Mouse (Mus musculus): ENCODE results near the gene Btnl10. TPM values are rescaled to one million over a fixed set of nuclear protein-coding genes. Genes with fewer than 3 reads are reported as not detected.

Btnl10 gene
- polyA plus RNA-seq, 1 experiment, result not detected

- Histone ChIP-seq H3K27ac (ENCODE audit: insufficient read depth, low read depth, low read length) (no peak overlapping the region), H3K4me3 (ENCODE audit: low read depth, low read length) (no peak overlapping the region), H3K4me1 (ENCODE audit: control insufficient read depth, insufficient read depth, insufficient read length, low read length) (peaks cover 19% of the 10 kb centered on the region; the same call in 1 of the 2 replicates), H3K36me3 (ENCODE audit: control insufficient read depth, insufficient read depth, low read length) (peaks cover 24% of the 10 kb centered on the region), H3K27me3 (ENCODE audit: control insufficient read depth, insufficient read depth, low read length) (no peaks in the 10 kb centered on the region)
- WGBS, result 23% methylated on average over 3 of the region's 3 CpGs
- TF ChIP-seq CTCF (IDR thresholded peaks at IDR 0.05; ENCODE audit: extremely low read depth, insufficient read length, insufficient replicate concordance, low read depth, low read length) (no peak), POLR2A (IDR thresholded peaks at IDR 0.05; ENCODE audit: low read depth, low read length) (no peak)
Observed at GRCm38 (mm10) chr11:58929641-58930040, 11.9 kb downstream of the Btnl10 start.

- H3K4me1 ChIP-seq (ENCODE audit: control insufficient read depth, insufficient read depth, insufficient read length, low read length), result peaks cover 19% of the 10 kb centered on the region; the same call in 1 of the 2 replicates
- H3K36me3 ChIP-seq (ENCODE audit: control insufficient read depth, insufficient read depth, low read length), result peaks cover 24% of the 10 kb centered on the region
- WGBS, result 78% methylated on average over 3 of the region's 3 CpGs
- TF ChIP-seq POLR2A (IDR thresholded peaks at IDR 0.05; ENCODE audit: low read depth, low read length), result no peak
- TF ChIP-seq CTCF (IDR thresholded peaks at IDR 0.05; ENCODE audit: extremely low read depth, insufficient read length, insufficient replicate concordance, low read depth, low read length), result no peak
- H3K27ac ChIP-seq (ENCODE audit: insufficient read depth, low read depth, low read length), result no peak overlapping the region
- H3K4me3 ChIP-seq (ENCODE audit: low read depth, low read length), result no peak overlapping the region
- H3K27me3 ChIP-seq (ENCODE audit: control insufficient read depth, insufficient read depth, low read length), result no peaks in the 10 kb centered on the region
Observed at GRCm38 (mm10) chr11:58930254-58930653, 12.5 kb downstream of the Btnl10 start.

DNA sequence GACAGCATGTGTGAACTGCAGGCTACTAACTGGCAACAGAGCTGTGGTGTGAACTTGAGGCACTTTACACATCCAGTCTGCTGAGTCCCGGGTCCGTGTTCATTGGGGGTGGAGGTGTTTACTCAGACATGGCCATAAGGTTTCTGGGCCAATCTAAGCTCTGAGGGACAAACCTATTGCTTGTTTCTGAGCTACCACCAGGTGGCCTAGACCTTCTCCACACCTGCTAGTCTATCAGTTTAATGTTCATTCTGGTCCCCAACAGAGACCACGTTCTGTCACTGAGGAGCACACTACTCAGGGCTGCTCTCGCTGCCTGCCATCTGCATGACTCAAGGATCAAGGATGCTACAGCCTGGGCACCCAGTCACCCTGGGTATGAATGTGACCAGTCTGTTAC lies 13.9 kb downstream of the Btnl10 start:
- peaks cover 31% of the 10 kb centered on the region for H3K36me3 ChIP-seq (ENCODE audit: control insufficient read depth, insufficient read depth, low read length)
- whole genome bisulfite sequencing, result 45% methylated on average over 4 of the region's 4 CpGs

DNA sequence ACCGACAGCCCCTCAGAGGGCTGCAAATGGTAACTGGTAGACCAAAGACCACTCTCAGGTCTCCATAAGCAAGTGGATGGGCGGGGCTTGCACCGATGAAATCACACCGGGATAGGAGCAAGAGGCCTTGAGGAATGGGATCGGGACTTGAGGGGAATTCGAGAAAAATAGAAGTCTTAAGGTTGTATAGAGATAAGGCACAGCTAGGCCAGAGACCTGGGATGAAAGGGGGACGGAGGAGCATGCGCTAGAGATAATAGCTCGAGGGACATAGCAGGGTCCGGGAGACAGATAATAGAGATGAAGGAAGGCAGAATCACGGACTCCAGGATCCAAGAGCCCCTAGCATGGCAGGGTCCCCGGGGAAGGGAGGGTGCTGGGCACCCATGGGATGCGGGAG lies 20.2 kb downstream of the Btnl10 start:
- Histone ChIP-seq H3K27ac (ENCODE audit: insufficient read depth, low read depth, low read length) (0 out of 2 replicates have a peak overlapping the region, but pooled peaks have one; percentile 74), H3K36me3 (ENCODE audit: control insufficient read depth, insufficient read depth, low read length) (peaks cover 24% of the 10 kb centered on the region), H3K27me3 (ENCODE audit: control insufficient read depth, insufficient read depth, low read length) (no peaks in the 10 kb centered on the region), H3K4me3 (ENCODE audit: low read depth, low read length) (peak overlapping the region; percentile 78), H3K4me1 (ENCODE audit: control insufficient read depth, insufficient read depth, insufficient read length, low read length) (peaks cover 12% of the 10 kb centered on the region; the same call in 1 of the 2 replicates)
- WGBS, result 2% methylated on average over 13 of the region's 13 CpGs
- TF ChIP-seq CTCF (IDR thresholded peaks at IDR 0.05; ENCODE audit: extremely low read depth, insufficient read length, insufficient replicate concordance, low read depth, low read length), result no peak
- TF ChIP-seq POLR2A (IDR thresholded peaks at IDR 0.05; ENCODE audit: low read depth, low read length), result no peak

More for the DNA sequence above, 13.9 kb downstream of the Btnl10 start:
- H3K27ac ChIP-seq (ENCODE audit: insufficient read depth, low read depth, low read length), result no peak overlapping the region
- peaks cover 19% of the 10 kb centered on the region; the same call in 1 of the 2 replicates for H3K4me1 ChIP-seq (ENCODE audit: control insufficient read depth, insufficient read depth, insufficient read length, low read length)
- no peaks in the 10 kb centered on the region for H3K27me3 ChIP-seq (ENCODE audit: control insufficient read depth, insufficient read depth, low read length)
- no peak overlapping the region for H3K4me3 ChIP-seq (ENCODE audit: low read depth, low read length)
- TF ChIP-seq POLR2A (IDR thresholded peaks at IDR 0.05; ENCODE audit: low read depth, low read length) (no peak), CTCF (IDR thresholded peaks at IDR 0.05; ENCODE audit: extremely low read depth, insufficient read length, insufficient replicate concordance, low read depth, low read length) (0 out of 2 replicates have a peak, but pooled peaks have one; percentile 5)

DNA sequence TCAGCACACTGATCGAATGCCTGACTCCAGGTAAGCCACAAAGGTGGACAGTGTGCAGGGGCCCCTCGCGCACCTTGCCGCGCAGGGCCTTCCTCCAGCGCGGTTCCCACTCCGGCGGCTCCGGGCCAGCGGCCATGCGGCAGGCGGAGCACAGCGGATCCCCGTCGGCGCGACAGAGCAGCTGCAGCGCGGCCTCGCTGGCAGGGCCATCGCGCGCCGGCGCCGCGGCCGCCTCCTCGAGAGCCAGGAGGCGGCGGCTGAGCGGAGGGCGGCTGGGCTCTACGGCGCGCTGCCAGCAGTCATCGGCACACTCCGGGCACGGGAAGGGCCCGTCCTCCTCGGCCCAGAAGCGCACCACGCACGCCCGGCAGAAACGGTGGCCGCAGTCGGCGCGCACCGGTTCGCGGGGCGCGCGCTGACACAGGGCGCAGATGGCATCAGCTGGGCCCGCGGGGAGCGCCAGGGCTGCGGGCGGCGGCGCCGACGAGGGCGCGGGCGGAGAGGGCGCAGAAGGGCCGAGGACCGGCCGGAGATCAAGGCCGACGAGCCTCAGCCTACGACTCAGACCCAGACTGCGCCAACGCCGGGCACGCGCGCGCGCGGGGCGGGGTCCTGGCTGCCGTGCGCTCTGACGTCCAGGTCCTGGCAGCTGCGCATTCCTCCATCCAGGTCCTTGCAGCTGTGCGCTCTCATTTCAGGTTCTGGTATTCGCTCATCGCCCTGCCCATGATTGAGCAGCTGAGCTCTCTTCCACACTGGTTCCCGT lies 20.8 kb downstream of the Btnl10 start, which contains the start of gene Rnf187:
Gene Rnf187, minus strand, starts transcription at position 595 of the 766 bp plus-strand sequence.
- TF ChIP-seq CTCF (IDR thresholded peaks at IDR 0.05; ENCODE audit: extremely low read depth, insufficient read length, insufficient replicate concordance, low read depth, low read length) (no peak), POLR2A (IDR thresholded peaks at IDR 0.05; ENCODE audit: low read depth, low read length) (peak; percentile 85)
- H3K4me3 ChIP-seq (ENCODE audit: low read depth, low read length), result peak within 1 kb of the TSS; percentile 78
- H3K36me3 ChIP-seq (ENCODE audit: control insufficient read depth, insufficient read depth, low read length), result peaks cover 18% of the 10 kb centered on the region
- no peaks in the 10 kb centered on the region for H3K27me3 ChIP-seq (ENCODE audit: control insufficient read depth, insufficient read depth, low read length)
- under 1% methylated on average over 95 of the region's 95 CpGs for WGBS
- peaks cover 12% of the 10 kb centered on the region; the same call in 1 of the 2 replicates for H3K4me1 ChIP-seq (ENCODE audit: control insufficient read depth, insufficient read depth, insufficient read length, low read length)
- peak within 1 kb of the TSS; percentile 74 for H3K27ac ChIP-seq (ENCODE audit: insufficient read depth, low read depth, low read length)

GRCm38 (mm10) chr11:58939088-58939439 lies 21.4 kb downstream of the Btnl10 start:
- TF ChIP-seq POLR2A (IDR thresholded peaks at IDR 0.05; ENCODE audit: low read depth, low read length), result no peak
- no peak for TF ChIP-seq CTCF (IDR thresholded peaks at IDR 0.05; ENCODE audit: extremely low read depth, insufficient read length, insufficient replicate concordance, low read depth, low read length)
- H3K36me3 ChIP-seq (ENCODE audit: control insufficient read depth, insufficient read depth, low read length), result peaks cover 12% of the 10 kb centered on the region
- peak overlapping the region; percentile 78; the same call in 1 of the 2 replicates for H3K4me3 ChIP-seq (ENCODE audit: low read depth, low read length)
- H3K27me3 ChIP-seq (ENCODE audit: control insufficient read depth, insufficient read depth, low read length), result no peaks in the 10 kb centered on the region
- WGBS, result 14% methylated on average over 6 of the region's 6 CpGs
- peaks cover 12% of the 10 kb centered on the region; the same call in 1 of the 2 replicates for H3K4me1 ChIP-seq (ENCODE audit: control insufficient read depth, insufficient read depth, insufficient read length, low read length)
- H3K27ac ChIP-seq (ENCODE audit: insufficient read depth, low read depth, low read length), result no peak overlapping the region; the same call in 1 of the 2 replicates

- 80% methylated on average over 5 of the region's 5 CpGs for WGBS
- peaks cover 7% of the 10 kb centered on the region for H3K27me3 ChIP-seq (ENCODE audit: control insufficient read depth, insufficient read depth, low read length)
- H3K36me3 ChIP-seq (ENCODE audit: control insufficient read depth, insufficient read depth, low read length), result no peaks in the 10 kb centered on the region
- no peak overlapping the region for H3K4me3 ChIP-seq (ENCODE audit: low read depth, low read length)
- no peak overlapping the region for H3K27ac ChIP-seq (ENCODE audit: insufficient read depth, low read depth, low read length)
- H3K4me1 ChIP-seq (ENCODE audit: control insufficient read depth, insufficient read depth, insufficient read length, low read length), result peaks cover 4% of the 10 kb centered on the region
- TF ChIP-seq CTCF (IDR thresholded peaks at IDR 0.05; ENCODE audit: extremely low read depth, insufficient read length, insufficient replicate concordance, low read depth, low read length), result no peak
- TF ChIP-seq POLR2A (IDR thresholded peaks at IDR 0.05; ENCODE audit: low read depth, low read length), result no peak
Observed at GRCm38 (mm10) chr11:58944136-58944535, 26.4 kb downstream of the Btnl10 start.
